Mouse (Mus musculus) heart, embryonic 13.5 days (tissue): ENCODE data around the gene Ndufb7. TPM values are rescaled to one million over a fixed set of nuclear protein-coding genes. Genes with fewer than 3 reads are reported as not detected.

Source experiments
- ATAC-seq: fragments of 200-750 bp; cut with Nextera tagmentation; 2 replicates; pipeline ENCODE4 v1.8.0; 2017; ENCODE audit warnings: moderate TSS enrichment; ENCODE audit not compliant: insufficient number of reproducible peaks, low FRiP score, low TSS enrichment; ENCODE audit errors: extremely low read depth
- H3K27ac ChIP-seq: fragments of 300-500 bp; sonication (generic); replicated peaks from 2 replicates; pipeline ENCODE4 v1.5.1; 2015; ENCODE audit warnings: moderate library complexity, mild to moderate bottlenecking, inconsistent platforms
- H3K27me3 ChIP-seq: fragments of 300-500 bp; sonication (generic); replicated peaks from 2 replicates; pipeline ENCODE4 v1.6.1; 2015; ENCODE audit warnings: mild to moderate bottlenecking, inconsistent platforms
- H3K36me3 ChIP-seq: fragments of 300-500 bp; sonication (generic); 2 replicates; pipeline ENCODE4 v1.6.1; 2015; ENCODE audit warnings: mild to moderate bottlenecking, inconsistent platforms
- H3K4me1 ChIP-seq: fragments of 300-500 bp; sonication (generic); 2 replicates; pipeline ENCODE4 v1.6.1; 2015; ENCODE audit warnings: inconsistent platforms
- H3K4me2 ChIP-seq: fragments of 300-500 bp; sonication (generic); 2 replicates; pipeline ENCODE4 v1.6.1; 2015; ENCODE audit warnings: inconsistent platforms, mild to moderate bottlenecking, moderate library complexity
- H3K4me3 ChIP-seq: fragments of 300-500 bp; sonication (generic); 2 replicates; pipeline ENCODE4 v1.5.1; 2015; ENCODE audit warnings: moderate library complexity, mild to moderate bottlenecking, inconsistent platforms
- H3K9ac ChIP-seq: fragments of 300-500 bp; sonication (generic); 2 replicates; pipeline ENCODE4 v1.6.1; 2015; ENCODE audit warnings: inconsistent platforms, mild to moderate bottlenecking, moderate library complexity
- H3K9me3 ChIP-seq: fragments of 300-500 bp; sonication (generic); 2 replicates; pipeline ENCODE4 v1.6.1; 2016; ENCODE audit warnings: inconsistent platforms
- WGBS: fragments of 180-500 bp; shearing (Covaris S2); methylation state at CpG from one replicate; pipeline ENCODE4 v1.1.7; 2015; ENCODE audit warnings: mixed read lengths; 5-methylcytosine and 5-hydroxymethylcytosine counted together
- polyA plus RNA-seq: library from polyadenylated mRNA; unstranded; fragments of >200 nt; fragmentation: Nextera tagmentation; extraction: Ambion mirVana; gene quantifications from 2 replicates; pipeline ENCODE4 v1.2.1, GENCODE M21; 2015

Ndufb7 gene
- polyA plus RNA-seq, 1 experiment from 2014 or later: 524 TPM

DNA sequence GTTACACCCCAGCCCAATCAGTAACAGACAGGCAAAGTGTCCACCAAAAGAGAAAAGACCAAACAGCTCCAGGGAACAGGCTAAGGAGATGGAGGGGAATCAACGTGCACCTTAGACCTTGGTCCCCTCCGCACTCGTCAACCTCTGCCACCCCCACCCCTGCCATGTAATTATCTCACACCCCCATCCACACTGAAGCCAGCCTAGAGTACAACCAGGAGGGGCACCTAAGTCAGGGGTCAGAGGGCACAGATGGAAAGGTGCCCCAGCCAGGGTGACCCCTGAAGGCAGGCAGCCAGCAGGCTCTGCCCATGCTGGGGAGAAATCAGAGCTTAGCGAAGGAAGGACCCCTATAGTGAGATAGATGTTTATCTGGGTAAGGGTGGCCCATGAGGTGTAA, 10.4 kb downstream of the Ndufb7 start:
- Histone ChIP-seq H3K4me1 (peaks cover 84% of the 10 kb centered on the region), H3K4me3 (0 out of 2 replicates have a peak overlapping the region, but pooled peaks have one; percentile 25), H3K36me3 (peaks cover 30% of the 10 kb centered on the region), H3K27me3 (no peaks in the 10 kb centered on the region), H3K9me3 (no peaks in the 10 kb centered on the region), H3K9ac (peak overlapping the region; percentile 78), H3K4me2 (peak overlapping the region; percentile 56), H3K27ac (peak overlapping the region; percentile 98)
- ATAC-seq: no peak
- WGBS: 48% methylated on average over 4 of the region's 4 CpGs

DNA sequence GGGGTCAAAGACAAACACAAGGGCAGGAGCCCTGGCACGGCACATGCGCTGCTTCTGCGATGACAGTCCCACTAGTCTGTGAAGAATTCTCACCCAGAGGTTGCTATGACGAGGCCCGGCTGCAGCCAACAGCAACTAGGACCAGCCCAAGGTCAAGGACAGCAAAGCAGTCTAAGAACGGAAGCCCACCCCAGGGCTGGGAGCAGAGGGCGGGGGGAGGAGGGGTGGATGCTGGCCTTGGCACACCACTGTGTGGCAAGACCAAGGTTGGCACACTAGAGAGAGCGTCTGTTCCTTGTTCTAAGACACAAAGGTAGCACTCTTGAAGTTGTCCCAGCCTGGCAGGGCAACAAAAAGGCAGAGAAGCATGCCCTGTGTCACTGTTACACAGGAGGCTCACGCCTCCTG, 10.9 kb downstream of the Ndufb7 start:
- Histone ChIP-seq H3K4me2 (peak overlapping the region; percentile 56), H3K9ac (peak overlapping the region; percentile 78), H3K36me3 (peaks cover 25% of the 10 kb centered on the region), H3K9me3 (no peaks in the 10 kb centered on the region), H3K4me3 (no peak overlapping the region), H3K27ac (peak overlapping the region; percentile 98), H3K4me1 (peaks cover 88% of the 10 kb centered on the region), H3K27me3 (no peaks in the 10 kb centered on the region)
- 28% methylated on average over 9 of the region's 9 CpGs for WGBS
- no peak for ATAC-seq

DNA sequence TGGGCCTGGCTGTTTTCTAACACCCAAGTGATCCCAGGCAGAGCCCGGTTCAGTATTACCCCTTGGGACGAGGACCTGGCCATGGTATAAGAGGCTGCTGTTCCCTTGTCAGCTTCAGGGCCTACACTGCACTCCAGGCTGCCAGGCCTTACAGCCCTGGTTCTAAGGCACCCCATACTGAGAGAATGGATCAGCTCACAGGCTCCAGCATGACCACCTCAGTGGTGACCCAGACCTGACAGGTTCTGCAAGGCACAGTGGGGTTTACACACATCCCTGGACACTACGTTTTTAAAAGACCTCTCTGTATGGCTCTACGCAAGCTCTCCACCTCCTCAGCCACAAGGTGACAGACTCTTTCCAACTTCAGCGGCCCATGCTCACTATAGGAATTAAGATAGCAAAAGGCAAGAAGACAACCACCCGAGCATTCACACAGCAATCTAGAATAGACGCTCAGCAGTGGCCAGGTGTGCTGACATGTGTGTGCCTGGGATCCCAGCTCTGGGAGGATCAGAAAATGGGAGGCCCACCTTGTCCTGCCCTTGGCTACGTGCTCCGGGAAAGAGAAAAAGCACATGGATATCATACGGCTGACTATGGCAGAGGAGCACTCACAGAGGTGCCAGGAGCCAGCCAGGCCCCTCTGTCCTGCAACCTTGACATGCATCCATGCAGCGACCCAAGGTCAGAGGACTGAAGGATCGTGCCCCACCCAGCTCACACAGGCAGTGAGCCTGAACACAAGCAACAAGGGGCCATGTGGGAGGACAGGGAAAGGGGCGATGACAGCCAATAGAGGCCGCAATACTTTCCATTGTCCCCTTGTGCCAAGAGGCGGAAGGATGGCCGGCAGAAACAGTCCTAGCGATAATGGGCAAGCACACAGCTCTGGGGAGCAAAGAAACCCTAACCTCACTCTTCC, 11.9 kb downstream of the Ndufb7 start:
- no peak for ATAC-seq
- Histone ChIP-seq H3K4me1 (peaks cover 91% of the 10 kb centered on the region), H3K36me3 (peaks cover 17% of the 10 kb centered on the region), H3K4me2 (peak overlapping the region; percentile 35), H3K4me3 (no peak overlapping the region), H3K27me3 (no peaks in the 10 kb centered on the region), H3K9ac (peak overlapping the region; percentile 73), H3K9me3 (no peaks in the 10 kb centered on the region), H3K27ac (peak overlapping the region; percentile 98)
- 46% methylated on average over 17 of the region's 17 CpGs for WGBS

DNA sequence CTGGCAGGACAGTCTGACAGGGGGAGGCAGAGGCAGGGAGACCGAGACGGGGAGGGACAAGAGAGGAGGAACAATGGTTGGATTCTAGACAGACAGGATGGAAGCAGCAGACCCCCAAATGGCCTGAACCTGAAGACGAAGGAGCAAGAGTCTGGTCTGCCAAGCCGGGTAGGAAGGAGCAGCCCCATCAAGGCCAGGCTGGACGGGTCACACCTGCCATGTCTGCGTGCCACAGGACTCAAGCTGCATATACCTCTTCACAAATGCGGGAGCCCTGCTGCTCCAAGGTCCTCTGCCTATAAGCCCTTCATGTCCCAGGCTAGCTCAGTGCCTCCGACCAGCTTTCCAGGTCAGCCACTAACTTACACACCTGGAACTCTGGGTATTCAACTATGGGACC, 13.2 kb downstream of the Ndufb7 start:
- 81% methylated on average over 8 of the region's 8 CpGs for WGBS
- Histone ChIP-seq H3K9me3 (no peaks in the 10 kb centered on the region), H3K4me2 (no peak overlapping the region), H3K4me1 (peaks cover 78% of the 10 kb centered on the region), H3K27ac (peak overlapping the region; percentile 98), H3K9ac (peak overlapping the region; percentile 73), H3K36me3 (peaks cover 21% of the 10 kb centered on the region), H3K4me3 (no peak overlapping the region), H3K27me3 (no peaks in the 10 kb centered on the region)
- ATAC-seq: no peak

DNA sequence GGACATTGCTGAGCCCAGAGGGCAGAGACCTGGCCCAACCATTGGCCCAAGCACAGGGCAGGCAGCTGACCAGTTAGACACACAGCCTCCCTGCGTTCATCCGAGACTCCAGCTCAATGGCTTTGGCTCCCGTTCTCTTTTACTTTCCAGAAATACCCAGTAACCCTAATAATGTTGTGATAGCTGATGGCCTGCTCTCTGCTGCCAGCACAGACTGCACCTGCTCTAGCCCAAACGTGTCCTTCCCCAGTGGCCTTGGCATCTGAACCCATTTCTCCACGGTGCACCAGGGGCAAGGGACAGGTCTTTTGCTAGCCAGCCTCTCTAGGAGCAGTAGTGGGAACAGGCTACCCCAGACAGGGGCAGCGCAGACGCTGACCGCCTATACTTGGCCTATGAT, 14.4 kb downstream of the Ndufb7 start:
- H3K4me1 ChIP-seq: peaks cover 76% of the 10 kb centered on the region

DNA sequence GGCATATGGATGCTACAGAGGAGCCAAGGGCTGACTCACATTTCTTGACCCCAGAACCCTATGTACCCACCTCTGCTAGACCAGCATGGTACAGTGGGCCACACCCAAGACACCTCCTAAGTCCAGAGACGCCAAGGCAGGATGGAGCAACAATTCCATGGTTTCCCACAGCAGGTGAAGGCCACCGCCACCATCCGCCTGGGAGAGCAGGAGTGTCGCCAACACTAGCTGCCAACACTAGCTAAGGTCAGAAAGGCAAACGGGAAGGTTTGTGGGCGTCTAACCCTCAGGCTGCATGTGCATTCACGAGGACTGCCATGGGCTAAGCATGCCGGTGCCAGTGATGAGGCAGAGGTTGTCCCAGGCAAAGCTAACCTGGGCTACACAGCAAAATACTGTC, 15.8 kb downstream of the Ndufb7 start:
- Histone ChIP-seq H3K27me3 (no peaks in the 10 kb centered on the region), H3K4me1 (peaks cover 66% of the 10 kb centered on the region), H3K4me2 (no peak overlapping the region), H3K27ac (no peak overlapping the region), H3K36me3 (peaks cover 34% of the 10 kb centered on the region), H3K9me3 (no peaks in the 10 kb centered on the region), H3K4me3 (no peak overlapping the region), H3K9ac (no peak overlapping the region)
- ATAC-seq: no peak
- 85% methylated on average over 8 of the region's 8 CpGs for WGBS

More for the DNA sequence above, 14.4 kb downstream of the Ndufb7 start:
- no peaks in the 10 kb centered on the region for H3K9me3 ChIP-seq
- 82% methylated on average over 8 of the region's 8 CpGs for WGBS
- H3K36me3 ChIP-seq: peaks cover 30% of the 10 kb centered on the region
- no peak overlapping the region for H3K27ac ChIP-seq
- H3K9ac ChIP-seq: no peak overlapping the region; the same call in 1 of the 2 replicates
- H3K27me3 ChIP-seq: no peaks in the 10 kb centered on the region
- no peak overlapping the region for H3K4me2 ChIP-seq
- no peak overlapping the region for H3K4me3 ChIP-seq
- ATAC-seq: no peak

DNA sequence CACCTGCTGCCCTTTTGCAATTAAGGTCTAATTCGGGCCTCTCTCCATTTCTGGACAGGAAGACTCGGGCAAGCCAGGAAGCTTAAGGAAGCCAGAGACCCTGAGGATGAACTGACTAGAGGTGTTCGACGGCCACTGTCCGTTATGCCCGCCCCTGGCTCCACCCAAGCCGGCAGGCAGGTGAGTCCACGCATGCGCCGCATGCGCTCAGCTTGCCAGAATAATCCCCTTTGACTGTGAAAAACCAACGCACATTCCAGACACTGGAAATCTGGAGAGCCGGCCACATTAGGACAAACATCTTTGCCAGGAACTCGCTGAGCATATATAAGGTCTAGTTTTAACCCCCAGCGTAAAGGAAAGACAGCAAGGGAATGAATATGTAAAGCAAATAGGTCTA, 16.8 kb downstream of the Ndufb7 start:
- H3K27ac ChIP-seq: no peak overlapping the region
- H3K9ac ChIP-seq: peak overlapping the region; percentile 8; the same call in 1 of the 2 replicates
- H3K27me3 ChIP-seq: no peaks in the 10 kb centered on the region
- WGBS: 89% methylated on average over 15 of the region's 15 CpGs
- ATAC-seq: no peak
- H3K4me1 ChIP-seq: peaks cover 67% of the 10 kb centered on the region
- H3K4me2 ChIP-seq: no peak overlapping the region
- H3K9me3 ChIP-seq: no peaks in the 10 kb centered on the region
- peaks cover 36% of the 10 kb centered on the region for H3K36me3 ChIP-seq
- H3K4me3 ChIP-seq: no peak overlapping the region

DNA sequence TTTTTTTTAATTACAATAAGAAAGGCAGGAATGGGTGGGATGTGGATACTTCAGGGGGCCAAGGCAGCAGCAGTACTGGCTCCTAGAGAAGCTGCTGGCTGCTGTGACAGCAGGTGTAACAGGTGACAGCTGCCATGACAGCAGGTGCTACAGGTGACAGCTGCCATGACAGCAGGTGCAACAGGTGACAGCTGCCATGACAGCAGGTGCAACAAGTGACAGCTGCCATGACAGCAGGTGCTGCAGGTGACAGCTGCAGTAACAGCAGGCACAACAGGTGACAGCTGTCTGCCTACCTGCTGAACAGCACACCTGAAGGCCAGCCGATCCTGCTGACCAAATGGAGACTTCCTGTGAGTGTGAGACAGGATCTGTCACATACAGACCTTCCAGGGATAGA, 18.3 kb downstream of the Ndufb7 start:
- no peak for ATAC-seq
- H3K27me3 ChIP-seq: no peaks in the 10 kb centered on the region
- H3K9me3 ChIP-seq: no peaks in the 10 kb centered on the region
- H3K27ac ChIP-seq: no peak overlapping the region
- no peak overlapping the region for H3K4me3 ChIP-seq
- H3K36me3 ChIP-seq: peaks cover 50% of the 10 kb centered on the region
- no peak overlapping the region for H3K9ac ChIP-seq
- no peak overlapping the region for H3K4me2 ChIP-seq
- peaks cover 60% of the 10 kb centered on the region for H3K4me1 ChIP-seq
- WGBS: 86% methylated on average over 1 of the region's 1 CpGs

DNA sequence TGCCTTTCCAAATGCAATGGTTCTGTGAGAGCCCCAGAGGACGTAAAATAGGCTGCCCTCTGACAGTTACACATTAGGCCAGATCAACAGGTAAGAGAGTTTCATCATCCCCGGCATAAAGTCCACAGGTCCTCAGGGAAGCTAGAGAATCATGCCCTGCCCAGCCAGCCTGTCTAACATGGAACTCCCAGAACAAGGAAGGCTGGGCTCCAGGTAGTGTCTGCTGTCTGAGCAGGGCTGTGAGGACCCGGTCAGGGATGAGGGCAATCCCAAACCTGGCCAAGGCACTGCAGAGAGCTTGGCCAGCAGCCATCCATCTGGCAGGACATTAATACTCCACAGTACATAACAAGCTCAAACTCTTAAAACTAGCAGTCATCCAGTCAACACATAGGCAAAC, 18.9 kb downstream of the Ndufb7 start:
- Histone ChIP-seq H3K4me3 (no peak overlapping the region), H3K27ac (no peak overlapping the region), H3K4me1 (peaks cover 58% of the 10 kb centered on the region), H3K36me3 (peaks cover 52% of the 10 kb centered on the region), H3K27me3 (no peaks in the 10 kb centered on the region), H3K9me3 (no peaks in the 10 kb centered on the region), H3K9ac (peak overlapping the region; percentile 30; the same call in 1 of the 2 replicates), H3K4me2 (no peak overlapping the region)
- WGBS: 74% methylated on average over 3 of the region's 3 CpGs
- no peak for ATAC-seq

DNA sequence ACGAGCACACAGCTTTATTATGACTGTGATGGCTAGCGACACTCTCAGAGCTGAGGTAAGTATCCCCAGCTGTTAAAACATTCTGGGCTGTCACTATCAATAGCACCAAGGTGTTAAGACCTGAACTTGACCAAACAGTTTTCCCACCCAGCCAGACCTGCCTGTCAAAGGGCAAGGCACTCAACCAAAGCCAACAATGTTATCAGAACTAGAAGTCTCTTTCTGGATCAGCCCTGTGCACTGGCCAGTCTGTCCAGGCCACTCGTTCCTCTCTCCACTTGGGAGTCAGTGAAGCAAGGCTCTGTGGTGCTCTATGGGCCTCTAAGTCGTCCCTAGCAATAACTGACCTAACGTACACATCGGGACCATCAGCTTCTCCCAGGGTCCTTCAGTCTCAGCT, 21.2 kb downstream of the Ndufb7 start:
- no peak overlapping the region for H3K27ac ChIP-seq
- no peaks in the 10 kb centered on the region for H3K27me3 ChIP-seq
- H3K9ac ChIP-seq: no peak overlapping the region
- H3K4me1 ChIP-seq: peaks cover 54% of the 10 kb centered on the region
- no peaks in the 10 kb centered on the region for H3K9me3 ChIP-seq
- no peak for ATAC-seq
- no peak overlapping the region for H3K4me2 ChIP-seq
- peaks cover 55% of the 10 kb centered on the region for H3K36me3 ChIP-seq
- 66% methylated on average over 6 of the region's 6 CpGs for WGBS
- no peak overlapping the region for H3K4me3 ChIP-seq

DNA sequence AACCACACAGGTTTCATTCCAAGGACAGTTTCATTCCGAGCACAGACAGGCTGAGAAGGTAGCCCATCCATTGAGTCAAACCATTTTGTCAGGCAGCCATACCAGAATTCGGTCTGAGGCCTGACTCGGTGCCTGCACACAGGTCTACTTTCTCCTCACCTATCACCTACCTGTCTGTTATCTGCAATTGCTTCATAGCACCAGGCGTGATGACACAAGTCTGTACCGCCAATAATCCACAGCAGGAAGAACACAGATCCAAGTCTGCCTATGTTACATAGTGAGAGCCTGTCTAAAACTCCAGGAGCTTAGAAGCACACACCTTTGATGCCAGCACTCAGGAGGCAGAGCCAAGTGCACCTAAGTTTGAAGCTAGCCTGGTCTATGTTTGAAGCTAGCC, 22.4 kb downstream of the Ndufb7 start:
- no peak overlapping the region for H3K9ac ChIP-seq
- peaks cover 48% of the 10 kb centered on the region for H3K36me3 ChIP-seq
- no peaks in the 10 kb centered on the region for H3K27me3 ChIP-seq
- H3K9me3 ChIP-seq: no peaks in the 10 kb centered on the region
- H3K4me3 ChIP-seq: no peak overlapping the region
- H3K27ac ChIP-seq: no peak overlapping the region
- peaks cover 58% of the 10 kb centered on the region for H3K4me1 ChIP-seq
- WGBS: 92% methylated on average over 5 of the region's 5 CpGs
- H3K4me2 ChIP-seq: no peak overlapping the region
- no peak for ATAC-seq
